Mouse (Mus musculus): Measurements from ENCODE around the gene Rangrf.

DNA sequence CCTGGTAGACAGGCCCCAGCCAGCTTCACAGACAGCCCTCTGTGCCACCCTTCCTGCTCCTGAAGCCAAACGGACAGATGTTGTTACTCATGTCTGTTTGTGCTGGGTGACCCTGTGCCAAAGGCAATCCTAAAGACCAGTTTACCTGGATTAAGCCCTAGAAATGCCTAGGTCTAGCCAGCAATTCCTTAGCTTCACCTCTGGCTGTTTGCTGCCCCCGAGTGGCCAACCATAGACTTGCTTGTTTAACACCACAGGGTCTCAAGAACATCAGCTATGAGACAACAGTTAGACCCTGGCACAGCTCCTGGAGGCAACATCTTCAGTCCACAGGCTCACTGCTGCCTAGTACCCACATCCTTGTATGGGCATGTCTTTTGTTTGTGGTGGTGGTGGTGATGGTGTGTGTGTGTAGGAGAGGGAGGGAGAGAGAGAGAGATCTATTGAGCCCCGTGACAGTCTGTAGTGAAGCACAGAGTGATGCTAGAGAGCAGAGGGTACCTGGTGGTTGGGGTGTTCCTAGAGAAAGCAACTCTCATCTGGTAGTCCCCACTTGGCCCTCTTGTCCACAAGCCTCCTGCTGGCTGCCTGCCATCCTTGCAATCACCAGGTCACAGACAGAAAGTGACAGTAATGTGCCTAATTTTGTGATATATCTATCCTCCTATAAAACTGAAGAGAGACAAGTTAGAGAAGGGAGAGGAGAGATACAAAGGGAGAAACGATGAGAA lies 7.8 kb upstream of the Rangrf start:
- peak; percentile 24; the same call in 1 of the 2 replicates for TF ChIP-seq CTCF (IDR thresholded peaks at IDR 0.05; ENCODE audit: control insufficient read depth, insufficient read depth, insufficient replicate concordance, low read depth, low read length)
- no peak for TF ChIP-seq POLR2A (IDR thresholded peaks at IDR 0.05; ENCODE audit: control insufficient read depth, low read depth, low read length)

Data from testis, adult 2 months (tissue).